Mouse (Mus musculus) heart, adult 2 months (tissue): Measurements from ENCODE around the gene Gfm2.

Experiments
- CTCF ChIP-seq: fragments of 200-600 bp; IDR thresholded peaks from 2 replicates; pipeline ENCODE4 v1.8.1; 2022; ENCODE audit warnings: antibody characterized with exemption, mild to moderate bottlenecking, moderate library complexity
- EP300 ChIP-seq: fragments of 200-500 bp; IDR thresholded peaks from 2 replicates; pipeline ENCODE4 v1.6.1; 2011; ENCODE audit warnings: low read depth, low read length, control low read depth; ENCODE audit not compliant: insufficient read depth
- POLR2A ChIP-seq: fragments of 200-500 bp; IDR thresholded peaks from 2 replicates; pipeline ENCODE4 v1.6.1; 2011; ENCODE audit warnings: mild to moderate bottlenecking, low read depth, low read length, control low read depth; ENCODE audit not compliant: insufficient read depth

DNA sequence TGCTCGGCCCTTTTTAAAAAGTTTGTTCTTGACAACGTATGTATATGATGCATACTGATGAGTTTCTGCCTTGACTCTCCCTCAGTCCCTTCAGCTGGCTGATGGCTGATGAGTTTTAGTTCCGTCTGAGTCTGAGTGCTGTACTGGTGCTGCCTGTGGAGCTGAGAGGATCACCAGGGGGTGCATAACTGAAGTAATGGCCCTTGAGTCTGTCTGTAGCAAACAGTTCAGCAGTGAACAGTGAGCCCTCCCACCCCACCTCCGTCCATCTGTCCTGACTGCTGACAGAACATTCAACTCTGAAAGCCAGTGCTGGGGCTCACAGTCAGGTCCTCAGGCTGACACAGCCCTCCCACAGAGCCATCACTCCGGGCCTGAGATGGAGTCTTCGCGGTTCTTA lies 41.2 kb downstream of the Gfm2 start:
- TF ChIP-seq CTCF (no peak), EP300 (no peak), POLR2A (no peak)
